Mouse (Mus musculus): ENCODE measurements around the gene Fam19a3.
"Not testable (repeated sequence)": the region's sequence is repeated elsewhere in the genome, so short reads cannot be mapped to it uniquely, and the experiment has no call there.

Fam19a3 gene

GRCm38 (mm10) chr3:104791671-104792070, 10.0 kb upstream of the Fam19a3 start:
- DNase-seq = no peak

GRCm38 (mm10) chr3:104791017-104791416, 9.4 kb upstream of the Fam19a3 start:
- DNase-seq = no peak

- DNase-seq = no peak
Measured at GRCm38 (mm10) chr3:104790401-104790937, 8.8 kb upstream of the Fam19a3 start.

GRCm38 (mm10) chr3:104789822-104790221, 8.2 kb upstream of the Fam19a3 start:
- DNase-seq = no peak

- no peak for DNase-seq
Measured at GRCm38 (mm10) chr3:104789312-104789605, 7.6 kb upstream of the Fam19a3 start.

GRCm38 (mm10) chr3:104788561-104789311, 7.1 kb upstream of the Fam19a3 start:
- DNase-seq = peak; percentile 52

GRCm38 (mm10) chr3:104788075-104788474, 6.4 kb upstream of the Fam19a3 start, which contains the start of gene Rhoc:
Gene Rhoc (plus strand): TSS chr3:104788375.
- no peak for DNase-seq

- DNase-seq = no peak
Measured at GRCm38 (mm10) chr3:104785284-104785683, 3.6 kb upstream of the Fam19a3 start.

- peak; percentile 49 for DNase-seq
Measured at GRCm38 (mm10) chr3:104783971-104784500, 2.4 kb upstream of the Fam19a3 start.

- DNase-seq = no peak
Measured at GRCm38 (mm10) chr3:104782061-104782681, 531 bp upstream of the Fam19a3 start.

- DNase-seq = peak; percentile 80
Measured at GRCm38 (mm10) chr3:104780561-104781420, 849 bp downstream of the Fam19a3 start, which contains the start of gene Ppm1j. Gene Ppm1j (plus strand): TSS chr3:104781056.

- peak; percentile 88 for DNase-seq
Measured at GRCm38 (mm10) chr3:104779949-104780348, 1.7 kb downstream of the Fam19a3 start.

GRCm38 (mm10) chr3:104777342-104777741, 4.3 kb downstream of the Fam19a3 start:
- peak; percentile 82 for DNase-seq

GRCm38 (mm10) chr3:104773301-104773700, 8.3 kb downstream of the Fam19a3 start:
- peak; percentile 5 for DNase-seq

- DNase-seq = peak; percentile 33
Measured at GRCm38 (mm10) chr3:104771460-104771859, 10.2 kb downstream of the Fam19a3 start.

- DNase-seq = no peak
Measured at GRCm38 (mm10) chr3:104770918-104771317, 10.7 kb downstream of the Fam19a3 start.

GRCm38 (mm10) chr3:104770035-104770434, 11.6 kb downstream of the Fam19a3 start:
- DNase-seq = peak; percentile 72

GRCm38 (mm10) chr3:104769135-104769534, 12.5 kb downstream of the Fam19a3 start:
- no peak for DNase-seq

- DNase-seq = no peak
Measured at GRCm38 (mm10) chr3:104767716-104768115, 13.9 kb downstream of the Fam19a3 start.

GRCm38 (mm10) chr3:104767141-104767540, 14.5 kb downstream of the Fam19a3 start:
- DNase-seq = no peak

- DNase-seq = peak; percentile 64
Measured at GRCm38 (mm10) chr3:104765021-104765420, 16.6 kb downstream of the Fam19a3 start.

GRCm38 (mm10) chr3:104762103-104762863, 19.4 kb downstream of the Fam19a3 start:
- not testable (repeated sequence) for DNase-seq

Measured in thymus, postnatal 4 days (tissue).